Mouse (Mus musculus) liver, embryonic 15.5 days (tissue): ENCODE data around the gene Ubxn10. TPM values are rescaled to one million over a fixed set of nuclear protein-coding genes. Genes with fewer than 3 reads are reported as not detected.

Experiments
- ATAC-seq: fragments of 200-750 bp; cut with Nextera tagmentation; 2 replicates; pipeline ENCODE4 v1.8.0; 2017; ENCODE audit warnings: moderate number of reproducible peaks, mild to moderate bottlenecking, moderate library complexity; ENCODE audit not compliant: insufficient read depth
- H3K27ac ChIP-seq: fragments of 300-500 bp; sonication (generic); replicated peaks from 2 replicates; pipeline ENCODE4 v1.5.1; 2015; ENCODE audit warnings: mild to moderate bottlenecking, inconsistent platforms
- H3K27me3 ChIP-seq: fragments of 300-500 bp; sonication (generic); 2 replicates; pipeline ENCODE4 v1.6.1; 2015; ENCODE audit warnings: mild to moderate bottlenecking, inconsistent platforms
- H3K36me3 ChIP-seq: fragments of 300-500 bp; sonication (generic); replicated peaks from 2 replicates; pipeline ENCODE4 v1.6.1; 2015; ENCODE audit warnings: moderate library complexity, mild to moderate bottlenecking, inconsistent platforms
- H3K4me1 ChIP-seq: fragments of 300-500 bp; sonication (generic); replicated peaks from 2 replicates; pipeline ENCODE4 v1.6.1; 2015; ENCODE audit warnings: inconsistent platforms
- H3K4me2 ChIP-seq: fragments of 300-500 bp; sonication (generic); 2 replicates; pipeline ENCODE4 v1.6.1; 2015; ENCODE audit warnings: moderate library complexity, mild to moderate bottlenecking, inconsistent platforms
- H3K4me3 ChIP-seq: fragments of 300-500 bp; sonication (generic); replicated peaks from 2 replicates; pipeline ENCODE4 v1.5.1; 2015; ENCODE audit warnings: mild to moderate bottlenecking, inconsistent platforms
- H3K9ac ChIP-seq: fragments of 300-500 bp; sonication (generic); 2 replicates; pipeline ENCODE4 v1.6.1; 2015; ENCODE audit warnings: moderate library complexity, mild to moderate bottlenecking, inconsistent platforms
- H3K9me3 ChIP-seq: fragments of 300-500 bp; sonication (generic); replicated peaks from 2 replicates; pipeline ENCODE4 v1.6.1; 2016; ENCODE audit warnings: inconsistent platforms
- WGBS: fragments of 180-500 bp; shearing (Covaris S2); methylation state at CpG from one replicate; pipeline ENCODE4 v1.1.7; 2015; ENCODE audit warnings: mixed read lengths; ENCODE audit not compliant: insufficient replicate concordance; 5-methylcytosine and 5-hydroxymethylcytosine counted together
- polyA plus RNA-seq: library from polyadenylated mRNA; unstranded; fragments of >200 nt; fragmentation: Nextera tagmentation; extraction: Ambion mirVana; gene quantifications from 2 replicates; pipeline ENCODE4 v1.2.1, GENCODE M21; 2015

The Ubxn10 gene
- 0.06 and 0.08 TPM in 2 replicates for polyA plus RNA-seq

DNA sequence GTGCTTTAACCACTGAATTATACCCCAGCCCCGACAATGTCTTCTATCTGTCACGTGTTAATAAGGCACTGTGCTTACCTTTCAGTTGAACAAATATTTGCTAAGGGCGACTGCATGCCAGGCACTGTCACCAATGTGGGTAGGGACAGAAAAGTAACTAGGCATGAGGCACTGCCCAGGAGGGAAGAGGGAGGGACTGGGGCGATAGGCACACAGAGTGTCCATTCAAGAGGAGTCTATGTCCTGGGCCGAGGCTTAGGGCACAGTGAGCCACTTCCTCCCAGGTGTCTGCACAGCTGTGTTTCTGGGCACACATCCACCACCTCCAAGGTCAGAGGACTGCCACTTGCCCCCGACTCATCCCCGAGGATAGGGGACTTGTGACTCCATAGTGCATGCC is at the start of gene Ubxn10:
TSS of gene Ubxn10 (minus strand) at position 137 of the 400 bp plus-strand sequence.
- H3K36me3 ChIP-seq, result no peaks in the 10 kb centered on the region
- no peaks in the 10 kb centered on the region for H3K27me3 ChIP-seq
- H3K9me3 ChIP-seq, result no peaks in the 10 kb centered on the region
- ATAC-seq, result no peak
- no peak within 1 kb of the TSS for H3K9ac ChIP-seq
- H3K27ac ChIP-seq, result no peak within 1 kb of the TSS
- H3K4me3 ChIP-seq, result no peak within 1 kb of the TSS
- no peaks in the 10 kb centered on the region for H3K4me1 ChIP-seq
- WGBS, result 42% methylated on average over 7 of the region's 7 CpGs
- no peak within 1 kb of the TSS for H3K4me2 ChIP-seq

DNA sequence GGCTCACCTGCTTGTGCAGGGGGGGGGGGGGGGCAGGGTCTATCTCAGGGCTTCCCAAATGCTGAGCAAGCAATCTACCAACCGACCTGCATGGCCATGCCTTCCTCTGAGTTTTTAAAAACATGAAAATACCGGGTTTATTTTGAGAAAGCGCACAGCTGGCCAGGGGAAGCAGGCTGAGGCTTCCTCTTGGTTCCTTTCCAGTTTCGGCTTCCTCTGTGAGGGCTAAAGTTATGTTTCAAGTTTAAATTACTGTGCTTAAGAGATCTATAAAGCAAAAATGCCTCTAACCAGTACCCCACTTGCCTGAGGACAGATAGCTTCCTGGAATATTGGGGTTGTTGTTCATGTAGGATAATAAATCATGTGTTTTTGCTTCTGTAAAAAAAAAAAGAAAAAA is 49.2 kb upstream of the Ubxn10 start:
- Histone ChIP-seq H3K9me3 (no peaks in the 10 kb centered on the region), H3K4me2 (no peak overlapping the region), H3K9ac (no peak overlapping the region), H3K27ac (no peak overlapping the region), H3K4me1 (no peaks in the 10 kb centered on the region), H3K4me3 (no peak overlapping the region), H3K36me3 (no peaks in the 10 kb centered on the region), H3K27me3 (no peaks in the 10 kb centered on the region)
- WGBS, result 34% methylated on average over 4 of the region's 4 CpGs
- ATAC-seq, result no peak

DNA sequence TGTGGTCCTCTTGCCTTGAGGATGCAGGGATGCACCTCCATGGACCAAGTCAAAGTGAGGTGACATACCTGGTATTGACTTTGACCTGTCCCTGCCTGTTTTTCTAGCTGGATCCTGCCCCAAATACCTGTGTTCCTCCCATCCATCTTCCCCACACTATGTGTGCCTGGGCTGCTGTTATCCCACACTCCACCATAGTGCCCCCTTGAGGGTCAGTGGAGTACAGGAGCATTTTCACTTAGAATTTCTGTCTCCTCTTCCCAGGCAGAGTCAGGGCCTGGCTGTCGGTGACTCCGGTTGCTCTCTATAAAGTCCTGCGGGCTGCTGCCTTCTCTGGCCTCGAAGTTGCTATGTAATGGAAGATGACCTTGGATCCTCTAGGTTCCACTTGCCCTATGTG is 48.8 kb upstream of the Ubxn10 start:
- H3K36me3 ChIP-seq, result no peaks in the 10 kb centered on the region
- no peaks in the 10 kb centered on the region for H3K27me3 ChIP-seq
- 55% methylated on average over 4 of the region's 4 CpGs for WGBS
- no peak overlapping the region for H3K27ac ChIP-seq
- H3K9ac ChIP-seq, result no peak overlapping the region
- no peaks in the 10 kb centered on the region for H3K4me1 ChIP-seq
- H3K4me2 ChIP-seq, result no peak overlapping the region
- ATAC-seq, result no peak
- no peaks in the 10 kb centered on the region for H3K9me3 ChIP-seq
- no peak overlapping the region for H3K4me3 ChIP-seq

DNA sequence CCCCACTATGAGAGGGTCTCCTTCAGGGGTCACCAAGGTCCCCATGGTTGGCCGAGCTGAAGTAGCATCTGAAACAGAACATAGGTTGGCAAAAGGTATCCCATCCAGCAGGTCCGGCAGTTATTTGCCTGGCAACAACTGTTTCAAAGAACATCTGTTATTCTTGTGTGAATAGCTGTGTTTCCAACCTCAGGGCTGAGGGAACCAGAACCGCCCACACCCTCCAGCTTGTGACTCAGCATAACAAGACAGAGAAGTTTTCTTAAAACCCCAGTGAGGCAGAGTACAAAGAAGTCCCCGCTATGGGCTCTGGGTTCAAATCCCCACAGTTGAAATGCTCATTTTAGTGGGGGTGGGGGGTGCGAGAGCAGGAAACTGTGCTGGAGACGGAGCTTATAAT is 45.1 kb upstream of the Ubxn10 start:
- ATAC-seq, result no peak
- Histone ChIP-seq H3K4me1 (no peaks in the 10 kb centered on the region), H3K9me3 (no peaks in the 10 kb centered on the region), H3K27ac (no peak overlapping the region), H3K27me3 (0 out of 2 replicates have a peak, but pooled peaks cover 4% of the 10 kb centered on the region), H3K9ac (no peak overlapping the region), H3K4me2 (no peak overlapping the region), H3K4me3 (no peak overlapping the region), H3K36me3 (no peaks in the 10 kb centered on the region)
- 60% methylated on average over 6 of the region's 6 CpGs for WGBS

DNA sequence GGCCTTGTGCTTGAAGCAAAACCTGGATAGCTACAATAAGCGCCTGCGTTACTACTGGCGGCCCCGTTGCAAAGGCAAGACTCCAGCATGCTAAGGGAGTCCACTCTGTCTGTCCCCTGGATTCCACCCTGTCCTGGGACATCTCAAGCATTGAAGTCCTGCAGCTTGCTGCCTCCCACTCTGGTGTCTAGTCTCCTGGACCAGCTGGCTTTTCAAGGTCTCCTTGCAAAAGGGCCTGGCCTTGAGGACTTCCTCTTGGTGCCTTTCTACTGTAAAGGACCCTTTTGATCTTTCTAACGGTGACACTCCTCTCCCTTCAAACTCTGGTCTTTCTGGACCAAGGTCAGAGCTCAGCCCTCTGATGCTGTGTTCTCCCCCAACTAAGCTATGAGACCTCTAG is 43.3 kb upstream of the Ubxn10 start:
- Histone ChIP-seq H3K36me3 (no peaks in the 10 kb centered on the region), H3K9ac (no peak overlapping the region), H3K27ac (no peak overlapping the region), H3K9me3 (no peaks in the 10 kb centered on the region), H3K27me3 (0 out of 2 replicates have a peak, but pooled peaks cover 4% of the 10 kb centered on the region), H3K4me3 (no peak overlapping the region), H3K4me1 (no peaks in the 10 kb centered on the region), H3K4me2 (no peak overlapping the region)
- no peak for ATAC-seq
- WGBS, result 69% methylated on average over 5 of the region's 5 CpGs

DNA sequence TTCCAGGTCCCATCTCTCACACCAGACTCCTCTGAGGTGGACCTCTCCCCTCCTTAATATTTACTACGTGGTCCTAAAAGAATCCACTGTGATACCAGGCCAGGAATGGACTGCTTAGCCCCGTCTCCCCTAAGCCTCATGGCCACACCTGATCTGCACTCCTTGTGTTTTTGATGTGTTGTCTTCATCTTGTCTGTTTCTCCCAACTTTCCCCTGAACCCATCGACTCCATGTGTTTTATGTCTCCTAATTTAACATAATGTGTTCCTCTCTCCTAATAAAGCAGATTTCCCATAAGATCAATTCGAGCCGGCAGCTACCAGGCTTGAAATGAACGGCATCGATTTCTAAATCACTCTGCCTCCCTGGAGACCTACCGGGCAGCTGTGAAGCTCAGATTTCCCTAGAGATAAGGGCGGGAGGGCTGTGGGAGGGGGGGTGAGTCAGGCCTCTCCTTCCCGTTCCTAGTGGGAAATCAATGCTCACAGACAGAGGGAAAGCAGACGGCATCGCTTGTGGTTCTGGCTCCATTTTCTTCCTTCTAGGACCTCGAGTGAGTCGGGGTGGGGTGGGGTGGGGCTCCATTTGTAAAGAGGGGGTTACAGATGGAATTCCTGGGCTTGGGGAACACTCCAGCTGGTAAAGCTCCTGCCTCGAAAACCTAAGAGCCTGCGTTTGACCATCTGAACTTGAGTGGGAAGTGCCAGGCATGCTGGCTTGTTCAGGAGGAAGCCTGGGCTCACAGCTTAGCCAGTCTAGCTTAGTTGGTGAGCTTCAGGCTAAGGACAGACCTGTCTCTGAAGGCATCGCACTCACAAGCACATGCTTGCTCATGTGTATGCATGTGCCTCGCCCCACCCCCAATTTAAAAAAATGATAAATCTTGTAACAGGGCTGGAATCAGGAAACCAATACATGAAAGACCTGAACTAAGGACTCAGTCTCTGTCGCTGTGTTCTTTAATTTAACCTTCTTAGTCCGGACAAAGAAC is 40.7 kb upstream of the Ubxn10 start:
- H3K36me3 ChIP-seq, result no peaks in the 10 kb centered on the region
- no peak overlapping the region for H3K27ac ChIP-seq
- no peaks in the 10 kb centered on the region for H3K4me1 ChIP-seq
- no peak overlapping the region for H3K9ac ChIP-seq
- 0 out of 2 replicates have a peak, but pooled peaks cover 4% of the 10 kb centered on the region for H3K27me3 ChIP-seq
- 28% methylated on average over 20 of the region's 20 CpGs for WGBS
- no peak overlapping the region for H3K4me2 ChIP-seq
- H3K9me3 ChIP-seq, result no peaks in the 10 kb centered on the region
- ATAC-seq, result no peak
- H3K4me3 ChIP-seq, result no peak overlapping the region

DNA sequence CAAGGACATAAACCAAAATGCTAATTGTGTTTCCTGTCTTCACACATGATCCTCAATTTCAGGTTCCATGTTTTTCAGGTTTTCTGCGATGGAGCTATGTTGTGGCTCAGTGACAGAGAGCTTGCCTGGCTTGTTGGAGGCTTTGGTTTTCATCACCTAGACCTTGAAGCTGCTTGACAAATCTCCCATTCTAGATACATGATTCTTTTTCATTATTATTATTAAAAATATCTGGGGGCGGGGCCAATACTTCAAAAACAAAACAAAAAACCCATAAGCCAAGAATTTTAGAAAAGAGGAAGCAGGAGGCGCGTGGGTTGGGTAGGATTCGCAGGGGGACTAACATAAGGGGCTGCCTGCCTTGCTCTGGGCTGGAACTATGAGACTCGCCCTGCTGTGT is 38.5 kb upstream of the Ubxn10 start, which contains the start of gene Pla2g2d:
TSS of gene Pla2g2d (plus strand) at position 301 of the 400 bp plus-strand sequence.
- no peak for ATAC-seq
- H3K27ac ChIP-seq, result no peak within 1 kb of the TSS
- no peak within 1 kb of the TSS for H3K9ac ChIP-seq
- H3K36me3 ChIP-seq, result no peaks in the 10 kb centered on the region
- no peaks in the 10 kb centered on the region for H3K9me3 ChIP-seq
- WGBS, result 50% methylated on average over 6 of the region's 6 CpGs
- no peaks in the 10 kb centered on the region for H3K4me1 ChIP-seq
- H3K4me2 ChIP-seq, result no peak within 1 kb of the TSS
- no peak within 1 kb of the TSS for H3K4me3 ChIP-seq
- 0 out of 2 replicates have a peak, but pooled peaks cover 4% of the 10 kb centered on the region for H3K27me3 ChIP-seq

DNA sequence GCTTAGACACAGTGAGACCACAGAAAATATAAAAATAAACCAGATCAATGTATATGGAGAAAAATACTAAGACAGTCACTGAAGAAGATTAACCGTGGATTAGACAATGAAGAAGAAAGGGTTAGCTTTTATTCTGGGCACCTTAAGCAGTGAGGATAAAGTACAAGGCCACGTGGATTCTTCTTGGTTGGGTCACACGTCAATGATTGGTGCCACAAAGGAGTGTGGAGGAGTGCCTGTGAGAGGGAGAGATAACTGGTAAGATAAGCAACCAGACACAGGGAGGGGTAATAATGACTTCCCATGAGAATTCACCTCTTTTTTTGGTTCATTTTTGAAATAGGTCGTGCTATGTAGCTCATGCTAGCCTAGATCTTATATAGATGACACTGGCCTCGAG is 35.4 kb upstream of the Ubxn10 start:
- no peak for ATAC-seq
- Histone ChIP-seq H3K36me3 (no peaks in the 10 kb centered on the region), H3K9ac (no peak overlapping the region), H3K4me1 (no peaks in the 10 kb centered on the region), H3K4me3 (no peak overlapping the region), H3K9me3 (no peaks in the 10 kb centered on the region), H3K4me2 (no peak overlapping the region), H3K27ac (no peak overlapping the region), H3K27me3 (0 out of 2 replicates have a peak, but pooled peaks cover 3% of the 10 kb centered on the region)
- 58% methylated on average over 5 of the region's 5 CpGs for WGBS

DNA sequence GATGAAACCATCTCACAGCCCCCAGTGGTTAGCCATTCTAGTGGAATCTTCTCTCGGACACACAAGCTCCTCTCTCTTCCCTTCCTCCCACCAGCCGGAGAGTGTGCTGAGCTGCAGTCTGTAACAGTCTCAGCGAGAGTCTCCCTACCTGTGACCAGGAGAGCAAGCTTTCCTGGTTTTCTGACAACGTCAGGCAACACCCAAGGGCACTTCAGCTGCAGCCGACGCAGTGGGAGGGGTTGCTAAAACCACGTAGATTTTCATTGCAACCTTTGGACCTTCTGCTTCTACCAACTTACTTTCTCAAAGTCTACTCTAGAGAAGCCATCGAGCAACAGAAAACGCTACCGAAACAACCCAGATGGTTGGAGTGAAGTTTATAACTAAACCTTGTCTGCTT is 35.0 kb upstream of the Ubxn10 start:
- no peak for ATAC-seq
- Histone ChIP-seq H3K4me2 (no peak overlapping the region), H3K27ac (no peak overlapping the region)

DNA sequence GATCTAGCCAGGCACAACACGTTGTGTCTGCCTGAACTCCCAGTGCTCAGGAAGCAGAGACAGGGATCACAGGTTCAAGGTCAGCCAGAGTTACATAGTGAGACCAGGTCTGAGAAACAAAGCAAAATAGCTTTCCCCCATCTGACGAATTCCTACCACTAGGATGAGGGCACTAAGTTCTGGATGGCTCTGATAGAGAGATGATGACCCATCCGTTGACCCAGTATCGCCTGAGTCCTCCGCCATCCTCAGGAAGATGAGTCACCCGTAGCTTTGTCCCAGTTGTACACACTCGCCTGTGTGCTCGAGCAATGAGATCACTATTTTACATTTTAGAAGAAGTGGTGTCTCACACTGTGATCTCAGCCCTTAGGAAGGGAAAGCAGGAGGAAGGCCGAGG is 25.3 kb upstream of the Ubxn10 start:
- WGBS, result 42% methylated on average over 9 of the region's 9 CpGs
- no peak for ATAC-seq
- no peaks in the 10 kb centered on the region for H3K27me3 ChIP-seq
- no peak overlapping the region for H3K9ac ChIP-seq
- no peak overlapping the region for H3K27ac ChIP-seq
- H3K4me3 ChIP-seq, result no peak overlapping the region
- no peaks in the 10 kb centered on the region for H3K9me3 ChIP-seq
- H3K4me2 ChIP-seq, result no peak overlapping the region
- no peaks in the 10 kb centered on the region for H3K4me1 ChIP-seq
- no peaks in the 10 kb centered on the region for H3K36me3 ChIP-seq

More for the DNA sequence above, 35.0 kb upstream of the Ubxn10 start:
- Histone ChIP-seq H3K27me3 (no peaks in the 10 kb centered on the region), H3K9me3 (no peaks in the 10 kb centered on the region), H3K36me3 (no peaks in the 10 kb centered on the region), H3K4me3 (no peak overlapping the region), H3K9ac (no peak overlapping the region), H3K4me1 (no peaks in the 10 kb centered on the region)
- whole genome bisulfite sequencing, result 61% methylated on average over 10 of the region's 10 CpGs

DNA sequence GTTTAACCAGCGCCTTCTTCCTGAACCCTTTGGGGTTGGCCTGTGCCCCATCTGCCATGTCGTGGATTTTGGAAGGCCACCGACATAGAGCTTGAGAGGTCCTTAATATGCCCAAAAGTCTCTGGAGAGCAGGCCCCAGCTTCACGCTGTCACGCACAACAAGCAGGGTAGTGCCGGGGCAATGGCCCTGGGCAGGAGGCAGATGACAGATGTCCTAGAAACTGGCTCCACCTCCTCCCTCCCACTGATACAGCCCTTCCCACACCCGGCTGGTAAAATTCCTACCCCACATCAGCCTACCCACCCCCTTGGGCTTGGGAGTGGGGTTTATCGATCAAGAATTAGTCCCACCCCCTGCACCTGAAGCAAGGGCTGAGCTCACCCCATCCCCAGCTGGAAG is 20.4 kb upstream of the Ubxn10 start, which contains the start of gene Pla2g2f:
TSS of gene Pla2g2f (minus strand) at position 211 of the 400 bp plus-strand sequence.
- Histone ChIP-seq H3K4me3 (no peak within 1 kb of the TSS), H3K27ac (no peak within 1 kb of the TSS), H3K4me1 (no peaks in the 10 kb centered on the region), H3K27me3 (no peaks in the 10 kb centered on the region), H3K9ac (no peak within 1 kb of the TSS), H3K4me2 (no peak within 1 kb of the TSS), H3K36me3 (no peaks in the 10 kb centered on the region), H3K9me3 (no peaks in the 10 kb centered on the region; the same call in 1 of the 2 replicates)
- ATAC-seq, result no peak
- 75% methylated on average over 8 of the region's 8 CpGs for WGBS
